Mouse (Mus musculus) frontal cortex, postnatal 36 days (tissue): Measurements from ENCODE around the gene 4930415O20Rik.
"Not testable (repeated sequence)": the region's sequence is repeated elsewhere in the genome, so short reads cannot be mapped to it uniquely, and the experiment has no call there.

Source experiments
- DNase-seq, 2 experiments: peaks; one replicate each; pipeline ENCODE4 v3.0.0; 2022; ENCODE audit warnings: low spot score in 2 of 2

4930415O20Rik gene

GRCm38 (mm10) chr15:98568256-98569033 lies 2.4 kb upstream of the 4930415O20Rik start:
- no peak for DNase-seq

DNA sequence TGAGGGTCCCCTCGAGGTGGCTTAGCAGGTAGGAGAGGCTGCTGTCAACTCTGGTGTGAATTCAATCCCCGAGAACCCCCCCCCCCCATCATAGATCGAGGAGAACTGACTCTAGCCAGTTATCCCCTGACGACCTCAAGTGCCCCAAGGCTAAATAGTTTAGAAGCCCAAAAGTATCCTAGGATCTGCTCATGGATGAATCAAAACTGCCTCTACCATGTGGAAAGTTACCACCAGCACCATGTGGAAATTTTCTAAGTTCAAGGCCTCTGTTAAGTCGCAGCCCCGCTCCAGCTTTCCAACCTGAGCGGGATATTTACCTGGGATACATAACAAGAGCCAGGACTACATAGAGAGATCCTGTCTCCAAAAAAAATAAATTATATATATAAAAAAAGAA lies 1.6 kb upstream of the 4930415O20Rik start:
- DNase-seq: no peak

DNA sequence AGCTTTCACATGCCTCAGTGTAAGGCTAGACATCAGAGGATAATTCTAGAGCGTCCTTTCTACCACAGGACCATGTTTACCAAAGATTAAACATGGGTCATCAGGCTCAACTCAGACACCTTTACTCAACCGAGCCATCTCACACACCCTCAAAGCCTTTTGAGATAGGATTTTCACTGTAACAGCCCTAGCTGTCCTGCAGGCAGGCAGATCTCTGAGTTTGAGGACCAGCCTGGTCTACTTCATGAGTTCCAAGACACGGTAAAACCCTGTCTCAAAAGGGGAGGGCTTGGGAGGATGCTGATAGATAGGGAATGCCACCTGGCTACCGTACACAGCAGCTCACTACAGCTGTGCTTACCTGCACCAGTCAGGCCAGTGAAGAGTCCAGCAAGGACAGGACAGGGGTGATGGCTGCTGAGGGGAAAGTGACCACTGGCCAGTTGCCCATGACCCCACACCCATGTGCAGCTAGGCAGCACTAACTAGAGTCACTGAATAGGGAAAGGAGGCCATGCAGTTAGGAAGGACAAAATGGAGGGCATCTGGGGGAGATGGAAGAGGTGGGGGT lies 924 bp upstream of the 4930415O20Rik start:
- DNase-seq: no peak

GRCm38 (mm10) chr15:98573293-98573692 lies 2.5 kb downstream of the 4930415O20Rik start:
- DNase-seq: no peak

GRCm38 (mm10) chr15:98579310-98579709 lies 8.5 kb downstream of the 4930415O20Rik start:
- no peak for DNase-seq

DNA sequence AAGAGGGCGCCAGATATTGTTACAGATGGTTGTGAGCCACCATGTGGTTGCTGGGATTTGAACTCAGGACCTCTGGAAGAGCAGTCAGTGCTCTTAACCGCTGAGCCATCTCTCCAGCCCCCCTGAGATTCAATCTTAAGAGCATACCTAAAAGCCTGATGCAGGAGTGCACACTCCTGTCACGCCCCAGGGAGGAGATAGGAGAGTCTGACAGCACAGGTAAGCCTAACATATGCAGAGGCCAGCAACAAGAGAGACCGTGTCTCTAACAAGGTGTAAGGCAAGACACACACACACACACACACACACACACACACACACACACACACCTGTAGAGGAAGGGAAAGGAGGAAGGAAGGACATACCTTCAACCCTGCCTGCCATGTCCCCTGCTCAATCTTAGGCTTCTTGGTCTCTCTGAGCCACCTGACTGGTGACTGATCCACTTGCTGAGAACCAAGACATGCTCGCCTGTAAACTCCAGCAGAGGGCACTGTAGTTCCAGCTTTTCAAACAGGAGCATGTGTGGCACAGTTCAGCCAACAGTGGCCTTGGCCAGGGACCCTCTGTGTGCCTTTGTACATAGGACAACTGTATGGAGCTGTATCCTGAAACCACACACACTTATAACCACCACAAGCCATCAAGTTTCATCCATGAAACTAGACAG lies 9.1 kb downstream of the 4930415O20Rik start:
- peak; percentile 63 to 84 for DNase-seq

DNA sequence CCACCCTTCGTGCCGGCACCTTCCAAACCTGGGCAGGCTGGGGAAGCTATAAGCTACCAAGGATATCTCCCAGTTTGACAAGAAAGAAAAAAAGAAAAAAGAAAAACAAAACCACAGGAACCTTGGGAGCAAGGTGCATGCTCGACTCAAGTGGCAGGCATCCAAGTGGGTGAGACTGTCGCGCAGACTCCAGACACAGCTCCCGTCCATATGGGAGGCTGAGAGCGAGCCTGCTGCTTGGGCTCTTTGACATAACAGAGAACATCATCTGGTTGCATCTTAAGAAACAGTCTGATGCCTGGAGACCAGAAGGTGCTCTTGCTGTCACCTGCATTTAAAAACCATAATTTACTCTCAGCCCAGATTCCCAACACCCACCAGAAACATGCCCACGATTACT lies 11.6 kb downstream of the 4930415O20Rik start:
- DNase-seq: peak in 1 of 2 experiments; percentile 22

- DNase-seq: no peak
These were observed 12.2 kb downstream of the 4930415O20Rik start for GRCm38 (mm10) chr15:98582996-98583395.

- DNase-seq: no peak
These were observed 14.6 kb downstream of the 4930415O20Rik start for GRCm38 (mm10) chr15:98585421-98585820.

GRCm38 (mm10) chr15:98586141-98586540 lies 15.3 kb downstream of the 4930415O20Rik start:
- DNase-seq: not testable (repeated sequence)

GRCm38 (mm10) chr15:98587751-98588150 lies 16.9 kb downstream of the 4930415O20Rik start:
- no peak for DNase-seq

DNA sequence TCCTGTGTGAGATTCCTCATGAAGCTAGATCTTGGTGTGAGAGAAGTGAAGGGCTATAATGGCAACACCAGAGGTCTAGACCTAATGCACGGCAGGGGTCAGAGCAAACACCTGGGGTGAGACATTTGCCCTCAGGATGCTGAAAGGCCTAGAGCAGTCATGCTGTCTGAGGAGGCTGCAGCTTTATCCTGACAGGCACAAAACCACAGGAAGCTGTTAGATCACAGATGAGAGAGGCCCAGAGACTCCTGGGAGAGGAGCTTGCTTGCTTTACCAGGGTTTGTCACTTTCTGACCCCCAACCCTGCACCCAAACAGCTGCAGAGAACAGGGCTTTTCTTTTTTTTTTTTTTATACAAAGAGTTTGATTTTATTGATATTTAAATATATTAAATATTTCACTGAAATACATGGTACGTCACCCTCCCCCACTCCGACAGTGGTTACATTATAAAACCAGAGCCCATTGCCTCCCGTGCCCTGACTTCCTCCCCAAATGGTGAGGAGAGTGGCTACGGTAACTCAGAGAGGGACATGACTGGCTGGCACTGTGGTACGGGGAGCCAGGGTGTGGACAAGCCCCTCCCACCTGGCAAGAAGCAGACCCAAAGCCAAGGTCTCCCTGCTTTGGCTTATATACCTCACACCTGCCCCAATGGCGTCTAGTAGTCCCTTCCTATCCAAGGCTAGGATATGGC lies 19.0 kb downstream of the 4930415O20Rik start:
- DNase-seq: no peak

DNA sequence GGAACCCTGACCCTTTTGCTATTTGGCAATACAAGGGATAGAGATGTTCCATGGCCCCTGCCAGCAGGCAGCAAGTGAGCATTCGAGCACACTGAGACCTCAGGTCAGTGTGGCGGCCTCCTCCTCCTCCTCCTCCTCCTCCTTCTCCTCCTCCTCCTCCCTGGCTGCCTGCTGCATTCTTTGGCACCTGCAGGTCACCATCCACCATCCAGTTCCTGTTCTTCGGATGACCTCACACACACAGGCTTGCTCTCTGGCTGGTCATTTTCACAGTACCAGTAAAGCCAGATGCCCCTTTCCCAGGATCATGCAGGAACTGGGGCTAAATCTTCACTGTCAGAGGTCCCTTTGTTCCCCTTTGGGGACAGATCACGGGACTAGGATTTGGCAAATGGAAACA lies 20.6 kb downstream of the 4930415O20Rik start:
- DNase-seq: no peak

GRCm38 (mm10) chr15:98594193-98594592 lies 23.4 kb downstream of the 4930415O20Rik start:
- peak; percentile 48 to 51 for DNase-seq

DNA sequence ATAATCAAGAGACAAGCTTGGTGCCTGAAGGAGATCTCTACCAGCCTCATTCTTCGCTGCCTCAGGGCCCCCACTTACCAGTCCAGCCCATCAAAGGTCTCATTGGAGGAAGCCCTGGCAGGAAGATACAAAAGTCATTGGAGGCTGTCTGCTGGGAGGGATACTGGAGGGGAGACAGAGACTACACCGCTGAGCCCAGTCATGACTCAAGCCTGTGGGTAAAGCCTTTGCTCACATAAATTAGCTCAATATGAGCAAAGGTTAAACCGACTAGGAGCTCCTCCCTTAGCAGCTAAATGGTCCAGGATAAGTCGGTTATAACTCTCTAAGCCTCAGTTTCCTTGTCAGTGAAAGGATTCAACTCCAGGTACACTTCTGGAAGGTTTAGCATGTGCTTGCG lies 24.2 kb downstream of the 4930415O20Rik start:
- DNase-seq: no peak

DNA sequence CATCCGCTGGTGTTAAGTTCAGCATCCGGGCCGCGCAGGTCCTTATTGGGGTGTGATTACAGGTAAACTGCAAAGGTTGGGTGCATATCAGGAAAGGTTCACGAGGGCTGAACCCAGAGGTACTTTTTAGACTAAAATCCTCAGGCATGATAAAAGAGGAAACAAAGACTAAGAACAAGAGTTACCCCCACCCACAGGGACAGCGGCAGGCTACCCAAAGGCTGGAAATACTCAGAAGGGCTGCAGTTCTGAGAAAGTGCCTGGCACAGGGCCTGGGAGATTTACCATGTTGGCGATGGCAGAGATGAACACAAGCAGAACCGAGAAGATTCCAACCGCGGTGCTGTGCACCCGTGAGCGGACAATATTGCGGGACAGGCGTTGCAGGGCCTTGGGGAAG lies 25.8 kb downstream of the 4930415O20Rik start:
- DNase-seq: no peak

- no peak for DNase-seq
These were observed 29.4 kb downstream of the 4930415O20Rik start for GRCm38 (mm10) chr15:98600036-98600709.

DNA sequence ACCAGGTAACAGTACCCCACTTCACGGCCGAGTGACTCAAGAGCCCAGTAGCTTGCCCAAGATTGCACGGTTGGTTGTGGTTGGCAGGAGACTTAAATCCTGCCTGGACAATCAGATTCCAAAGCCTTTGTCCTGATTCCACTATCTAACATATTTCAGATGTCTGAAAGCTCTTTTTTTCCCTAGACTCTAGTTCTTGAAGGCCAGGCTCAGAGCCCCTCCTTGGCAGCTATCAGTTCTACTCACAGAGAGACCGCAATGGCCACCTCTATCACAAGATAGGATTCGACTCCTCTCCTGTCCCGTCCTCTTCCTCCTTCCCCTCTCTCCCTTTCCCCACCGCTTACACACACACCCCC lies 31.0 kb downstream of the 4930415O20Rik start:
- no peak for DNase-seq

DNA sequence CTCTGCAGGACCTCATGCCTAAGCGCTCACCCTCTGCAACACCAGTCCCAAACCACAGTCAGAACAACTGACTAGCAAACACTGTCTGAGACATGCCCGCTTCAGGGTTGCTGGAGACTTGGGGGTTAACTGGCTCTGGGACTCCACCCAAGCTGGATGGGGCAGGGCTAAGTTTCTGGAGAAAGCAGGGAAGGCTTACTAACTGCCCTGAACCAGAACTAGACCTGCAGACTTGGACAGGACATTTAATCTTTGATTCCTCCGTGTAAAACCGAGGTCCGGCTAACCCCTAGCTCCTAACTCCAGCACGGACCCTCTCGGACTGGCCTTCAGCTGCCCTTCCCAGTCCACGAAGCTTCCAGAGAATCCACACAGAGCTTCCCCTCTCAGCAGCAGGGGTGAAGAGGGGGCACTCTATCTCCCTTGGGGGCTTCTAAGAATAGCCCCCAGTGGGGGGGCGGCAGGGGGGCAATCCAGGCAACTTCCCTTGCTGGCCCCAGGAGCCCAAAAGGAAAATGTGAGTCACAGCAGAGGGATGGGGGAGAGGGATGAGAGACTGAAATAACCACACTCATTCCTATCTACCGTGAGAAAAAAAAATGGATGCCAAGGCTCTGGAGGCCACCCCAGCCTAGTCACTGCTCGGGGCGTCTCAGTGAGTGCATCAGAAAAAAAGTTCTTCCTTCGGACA lies 31.5 kb downstream of the 4930415O20Rik start:
- no peak for DNase-seq

GRCm38 (mm10) chr15:98602921-98603458 lies 32.2 kb downstream of the 4930415O20Rik start:
- DNase-seq: no peak

GRCm38 (mm10) chr15:98604041-98604575 lies 33.3 kb downstream of the 4930415O20Rik start:
- DNase-seq: no peak
